Mouse (Mus musculus): Measurements from ENCODE around the gene Mpzl1.
A peak's percentile ranks its signal among the peaks of the same experiment; 100 is the strongest.

Mpzl1 gene

GRCm38 (mm10) chr1:165614793-165615192 lies 19.5 kb downstream of the Mpzl1 start:
- no peak for DNase-seq (ENCODE audit: low read depth, low spot score)

- DNase-seq (ENCODE audit: low read depth, low spot score), result no peak
These were observed 20.4 kb downstream of the Mpzl1 start for GRCm38 (mm10) chr1:165613926-165614325.

GRCm38 (mm10) chr1:165612714-165613113 lies 21.6 kb downstream of the Mpzl1 start:
- no peak for DNase-seq (ENCODE audit: low read depth, low spot score)

- DNase-seq (ENCODE audit: low read depth, low spot score), result no peak
These were observed 23.9 kb downstream of the Mpzl1 start for GRCm38 (mm10) chr1:165610321-165610999.

- no peak for DNase-seq (ENCODE audit: low read depth, low spot score)
These were observed 24.6 kb downstream of the Mpzl1 start for GRCm38 (mm10) chr1:165609495-165610320.

GRCm38 (mm10) chr1:165608904-165609303 lies 25.4 kb downstream of the Mpzl1 start:
- no peak for DNase-seq (ENCODE audit: low read depth, low spot score)

- DNase-seq (ENCODE audit: low read depth, low spot score), result no peak
These were observed 28.6 kb downstream of the Mpzl1 start for GRCm38 (mm10) chr1:165605774-165606173.

- DNase-seq (ENCODE audit: low read depth, low spot score), result no peak
These were observed 29.2 kb downstream of the Mpzl1 start for GRCm38 (mm10) chr1:165605108-165605507.

- DNase-seq (ENCODE audit: low read depth, low spot score), result no peak
These were observed 30.1 kb downstream of the Mpzl1 start for GRCm38 (mm10) chr1:165604203-165604602.

GRCm38 (mm10) chr1:165603218-165603617 lies 31.1 kb downstream of the Mpzl1 start:
- no peak for DNase-seq (ENCODE audit: low read depth, low spot score)

GRCm38 (mm10) chr1:165601775-165602280 lies 32.5 kb downstream of the Mpzl1 start:
- DNase-seq (ENCODE audit: low read depth, low spot score), result no peak

GRCm38 (mm10) chr1:165594699-165595421 lies 39.5 kb downstream of the Mpzl1 start:
- DNase-seq (ENCODE audit: low read depth, low spot score), result no peak

GRCm38 (mm10) chr1:165592295-165593082 lies 41.8 kb downstream of the Mpzl1 start:
- DNase-seq (ENCODE audit: low read depth, low spot score), result no peak

GRCm38 (mm10) chr1:165590760-165591159 lies 43.6 kb downstream of the Mpzl1 start:
- no peak for DNase-seq (ENCODE audit: low read depth, low spot score)

- DNase-seq (ENCODE audit: low read depth, low spot score), result peak; percentile 28
These were observed 44.9 kb downstream of the Mpzl1 start for GRCm38 (mm10) chr1:165589280-165590048.

GRCm38 (mm10) chr1:165587845-165588244 lies 46.5 kb downstream of the Mpzl1 start:
- DNase-seq (ENCODE audit: low read depth, low spot score), result no peak

- no peak for DNase-seq (ENCODE audit: low read depth, low spot score)
These were observed 48.0 kb downstream of the Mpzl1 start for GRCm38 (mm10) chr1:165586366-165586765.

- DNase-seq (ENCODE audit: low read depth, low spot score), result no peak
These were observed 48.8 kb downstream of the Mpzl1 start for GRCm38 (mm10) chr1:165585389-165586104.

GRCm38 (mm10) chr1:165583529-165584184 lies 50.7 kb downstream of the Mpzl1 start:
- DNase-seq (ENCODE audit: low read depth, low spot score), result peak; percentile 84
